Mouse (Mus musculus) cerebellum, postnatal 36 days (tissue): ENCODE results near the gene Kpna7.
A peak's percentile ranks its signal among the peaks of the same experiment; 100 is the strongest.
"Not testable (repeated sequence)": the region's sequence is repeated elsewhere in the genome, so short reads cannot be mapped to it uniquely, and the experiment has no call there.

ENCODE experiments used
- DNase-seq, 2 experiments: peaks; one replicate each; pipeline ENCODE4 v3.0.0; 2021 to 2022; ENCODE audit warnings: mixed read lengths in 2 of 2

Gene Kpna7

GRCm38 (mm10) chr5:145101451-145101850 lies 17.6 kb upstream of the Kpna7 start:
- DNase-seq: not testable (repeated sequence)

- DNase-seq: no peak
Observed at GRCm38 (mm10) chr5:145100960-145101359, 17.1 kb upstream of the Kpna7 start.

DNA sequence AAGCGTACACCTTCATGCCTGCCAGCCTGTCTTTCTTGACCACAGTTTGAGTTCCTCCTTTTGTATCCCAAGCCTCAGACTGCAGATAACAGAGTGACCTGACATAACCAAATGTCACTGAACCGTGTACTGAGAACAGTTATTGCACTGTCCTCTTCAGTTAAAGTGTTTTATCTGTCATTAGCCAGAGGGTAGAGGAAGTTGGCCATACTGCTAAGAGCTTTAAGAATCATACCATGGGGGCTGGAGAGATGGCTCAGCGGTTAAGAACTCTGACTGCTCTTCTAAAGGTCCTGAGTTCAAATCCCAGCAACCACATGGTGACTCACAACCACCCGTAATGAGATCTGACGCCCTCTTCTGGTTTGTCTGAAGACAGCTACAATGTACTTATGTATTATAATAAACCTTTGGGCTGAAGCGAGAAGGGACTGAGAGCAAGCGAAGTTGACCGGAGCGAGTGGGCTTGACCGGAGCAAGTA lies 14.6 kb upstream of the Kpna7 start:
- no peak for DNase-seq

DNA sequence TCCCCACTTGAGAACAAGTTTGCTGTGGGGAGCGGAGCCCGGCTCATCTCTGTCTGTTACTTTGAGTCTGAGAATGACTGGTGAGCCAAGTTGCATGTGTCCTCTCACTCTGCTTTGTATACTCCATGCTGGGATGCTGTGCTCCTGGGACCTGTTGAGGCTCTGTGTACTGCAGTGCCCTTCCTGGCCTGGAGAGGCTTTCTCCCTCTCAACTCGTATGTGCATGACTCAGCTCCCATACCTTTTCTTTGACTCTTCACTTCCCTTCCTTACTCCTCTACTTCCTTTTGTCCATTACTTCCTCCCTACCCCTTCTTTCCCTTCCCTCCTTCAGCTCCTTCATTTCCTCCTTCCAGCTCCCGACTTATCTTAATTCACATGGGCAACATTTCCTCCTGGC lies 12.4 kb upstream of the Kpna7 start:
- DNase-seq: no peak

DNA sequence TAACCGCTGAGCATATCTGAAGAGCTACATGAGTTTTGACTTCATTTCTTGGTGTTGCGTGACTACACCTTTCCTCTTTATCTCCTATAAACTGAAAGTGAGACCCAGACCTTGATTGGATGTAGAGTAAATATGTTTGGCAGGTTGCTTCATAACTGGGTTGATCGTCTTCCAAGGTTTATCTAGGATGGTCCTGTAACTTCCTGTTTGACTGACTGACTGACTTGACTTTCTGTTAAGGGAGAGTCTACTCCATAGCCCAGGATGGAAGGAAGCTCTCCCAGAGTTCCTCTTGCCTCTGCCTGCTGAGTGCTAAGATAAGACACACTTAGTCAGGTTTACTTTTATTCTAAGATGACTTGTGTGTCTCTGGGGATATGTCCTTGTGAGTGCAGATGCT lies 6.0 kb upstream of the Kpna7 start:
- DNase-seq: no peak

- DNase-seq: no peak
Observed at GRCm38 (mm10) chr5:145088186-145088585, 4.4 kb upstream of the Kpna7 start.

DNA sequence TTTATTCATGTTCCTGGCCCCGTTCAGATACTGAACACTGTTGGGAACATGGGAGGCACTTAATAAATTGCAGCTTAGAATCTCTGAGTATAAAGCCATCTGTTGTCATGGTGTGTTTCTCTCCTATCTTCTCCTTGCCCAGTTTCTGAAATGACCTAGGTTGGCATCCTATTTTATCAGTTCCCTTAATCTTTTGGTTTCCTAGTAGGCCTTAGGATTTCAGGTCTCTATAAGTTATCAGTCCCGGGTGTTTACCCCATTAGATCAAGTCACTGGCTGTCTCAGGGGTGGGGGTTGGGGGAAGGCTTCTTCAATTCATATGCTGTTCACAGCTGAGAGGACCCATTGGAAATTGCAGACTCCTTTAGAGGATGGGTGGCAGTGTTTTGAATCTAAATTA lies 992 bp upstream of the Kpna7 start:
- no peak for DNase-seq

DNA sequence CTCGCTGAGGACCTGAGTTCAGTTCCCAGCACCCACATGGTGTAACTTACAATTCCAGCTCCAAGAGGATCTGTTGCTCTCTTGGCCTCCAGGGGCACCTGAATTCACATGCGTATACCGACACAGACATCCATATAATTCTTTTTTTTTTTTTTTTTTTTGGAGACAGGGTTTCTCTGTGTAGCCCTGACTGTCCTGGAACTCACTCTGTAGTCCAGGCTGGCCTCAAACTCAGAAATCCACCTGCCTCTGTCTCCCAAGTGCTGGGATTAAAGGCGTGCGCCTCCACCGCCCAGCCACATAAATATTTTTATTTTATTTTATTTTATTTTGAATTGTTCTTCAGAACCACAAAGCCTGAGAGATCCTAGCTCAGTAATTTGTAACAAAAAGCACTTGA lies 629 bp downstream of the Kpna7 start:
- DNase-seq: not testable (repeated sequence)

DNA sequence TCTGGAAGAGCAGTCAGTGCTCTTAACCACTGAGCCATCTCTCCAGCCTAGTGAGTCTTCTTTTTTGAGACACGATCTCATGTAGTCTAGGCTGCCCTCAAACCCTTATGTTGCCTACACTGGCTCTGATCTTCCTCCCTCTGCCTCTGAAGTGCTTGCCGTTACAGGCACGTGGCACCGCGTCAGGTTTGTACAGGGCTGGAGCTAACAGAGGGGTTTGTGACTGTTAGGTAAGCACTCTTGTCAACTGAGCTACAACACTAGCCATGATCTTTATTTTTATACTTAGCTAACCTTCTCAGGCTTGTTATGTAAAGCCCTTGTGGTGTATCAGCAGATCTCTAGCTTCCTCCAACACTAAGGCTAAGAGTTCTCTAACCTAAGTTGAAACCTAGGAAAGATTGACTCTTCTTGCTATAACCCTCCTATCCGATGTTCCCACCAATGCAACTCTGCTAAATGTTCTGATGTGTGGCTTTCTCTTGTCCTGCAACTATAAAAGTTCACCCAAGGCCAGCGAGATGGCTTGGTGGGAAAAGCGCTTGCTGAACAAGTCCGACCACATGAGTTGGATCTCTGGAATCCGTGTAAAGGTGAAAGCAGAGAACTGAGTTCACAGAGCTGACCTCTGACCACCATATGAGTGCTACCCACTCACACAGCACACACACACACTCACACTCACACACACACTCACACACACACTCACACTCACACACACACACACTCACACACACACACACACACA lies 1.8 kb downstream of the Kpna7 start:
- no peak for DNase-seq

DNA sequence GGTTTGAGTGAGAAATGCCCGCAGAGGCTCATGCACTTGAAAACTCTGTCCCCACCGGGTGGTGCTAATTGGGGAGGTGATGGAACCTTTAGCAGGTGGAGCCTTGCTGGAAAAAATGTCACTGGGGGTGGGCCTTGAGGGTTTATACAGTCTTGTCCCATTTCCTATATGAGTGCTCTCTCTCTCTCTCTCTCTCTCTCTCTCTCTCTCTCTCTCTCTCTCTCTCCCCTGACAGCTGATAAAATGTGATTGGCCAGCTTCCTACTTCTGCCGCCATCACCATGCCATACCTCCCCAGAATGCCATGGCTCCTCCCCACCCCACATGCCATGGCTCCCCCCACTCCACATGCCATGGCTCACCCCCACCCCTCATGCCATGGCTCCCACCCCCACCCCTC lies 8.7 kb downstream of the Kpna7 start:
- no peak for DNase-seq

GRCm38 (mm10) chr5:145071342-145071741 lies 12.5 kb downstream of the Kpna7 start:
- DNase-seq: no peak

DNA sequence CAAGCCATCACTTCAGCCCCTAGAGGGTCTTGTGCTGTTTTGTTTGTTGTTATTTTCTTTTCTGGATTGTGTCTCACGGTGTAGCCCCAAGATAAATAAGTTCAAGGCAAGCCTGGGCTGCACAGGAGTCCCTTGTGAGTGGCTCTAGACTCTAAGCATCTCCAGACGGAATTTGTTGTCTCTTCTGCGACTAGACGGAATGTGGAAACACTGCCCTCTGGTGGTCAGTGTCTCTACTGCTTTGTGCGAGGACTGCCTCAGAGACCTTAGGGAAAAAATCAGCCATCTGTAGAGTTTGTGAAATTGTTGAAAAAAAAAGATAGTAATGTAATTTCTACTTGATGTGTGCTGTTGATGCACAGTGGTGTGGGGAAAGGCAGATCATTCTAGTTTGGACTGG lies 14.1 kb downstream of the Kpna7 start:
- peak; percentile 65 to 75 for DNase-seq

DNA sequence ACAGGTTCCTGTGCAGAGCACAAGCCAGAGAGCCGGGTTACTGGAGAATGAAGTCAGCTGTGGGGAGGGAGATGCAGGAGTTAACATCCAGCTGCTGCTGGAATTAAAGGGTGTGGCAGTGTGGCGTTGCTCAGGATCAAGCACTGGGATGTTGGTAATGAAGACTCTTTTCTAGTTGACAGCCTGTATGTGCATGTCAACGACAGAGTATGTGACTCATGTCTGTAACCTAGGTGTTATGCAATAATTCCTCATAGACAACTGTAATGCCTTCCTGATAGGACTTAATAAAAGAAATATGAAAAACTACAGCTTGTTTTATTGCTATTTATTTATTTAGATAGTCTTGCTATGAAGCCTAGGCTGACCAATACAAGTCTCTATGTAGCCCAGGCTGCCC lies 15.0 kb downstream of the Kpna7 start:
- DNase-seq: no peak

DNA sequence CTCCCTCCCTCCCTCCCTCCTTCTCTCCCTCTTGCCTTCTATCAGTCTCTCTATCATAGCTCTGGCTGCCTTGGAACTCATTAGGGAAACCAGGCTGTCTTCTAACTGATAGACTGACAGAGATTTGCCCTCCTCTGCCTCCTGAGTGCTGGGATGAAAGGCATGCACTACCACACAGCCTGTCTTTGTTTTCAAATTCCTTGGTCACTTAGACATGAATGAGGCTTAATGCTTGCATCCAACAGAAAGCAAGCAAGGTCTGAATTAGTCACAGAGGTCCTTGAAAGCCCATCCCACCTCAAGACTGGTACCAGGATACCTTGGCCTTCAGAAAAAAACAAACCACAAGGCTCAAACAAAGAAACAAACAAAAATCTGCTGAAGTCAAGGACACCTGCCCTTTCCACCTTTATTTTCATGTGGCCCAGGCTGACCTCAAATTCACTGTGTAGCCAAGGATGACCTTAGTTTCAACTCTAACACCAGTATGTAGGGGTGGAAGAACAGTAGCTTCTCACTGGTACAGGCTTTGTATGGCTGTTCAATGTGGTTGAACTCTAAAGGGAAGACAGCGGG lies 19.0 kb downstream of the Kpna7 start:
- no peak for DNase-seq

- no peak for DNase-seq
Observed at GRCm38 (mm10) chr5:145059524-145059923, 24.3 kb downstream of the Kpna7 start.

- no peak for DNase-seq
Observed at GRCm38 (mm10) chr5:145058722-145059121, 25.1 kb downstream of the Kpna7 start.

DNA sequence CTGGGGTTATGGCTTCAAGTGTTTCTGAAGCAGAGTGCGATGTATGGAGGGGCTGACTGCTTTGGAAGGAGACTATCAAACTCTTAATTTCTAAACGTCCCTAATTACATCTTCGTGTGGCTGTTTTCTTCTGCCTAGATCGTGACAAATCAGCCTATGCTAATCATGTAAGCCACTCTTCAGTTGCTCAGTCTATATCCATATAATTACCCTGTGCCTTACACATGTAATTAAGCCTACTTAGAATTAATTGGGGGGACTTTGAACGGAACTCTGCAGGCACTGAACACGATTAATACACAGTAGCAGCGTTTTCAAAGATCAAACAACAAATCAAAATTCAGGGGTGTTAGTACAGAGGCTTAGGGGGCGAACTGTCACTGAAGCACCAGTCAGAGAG lies 25.9 kb downstream of the Kpna7 start:
- no peak for DNase-seq

- DNase-seq: not testable (repeated sequence)
Observed at GRCm38 (mm10) chr5:145054187-145054586, 29.6 kb downstream of the Kpna7 start.

- DNase-seq: not testable (repeated sequence)
Observed at GRCm38 (mm10) chr5:145042690-145043089, 41.1 kb downstream of the Kpna7 start, which contains the start of gene 1700018F24Rik. 1700018F24Rik (plus strand) TSS chr5:145042990.

DNA sequence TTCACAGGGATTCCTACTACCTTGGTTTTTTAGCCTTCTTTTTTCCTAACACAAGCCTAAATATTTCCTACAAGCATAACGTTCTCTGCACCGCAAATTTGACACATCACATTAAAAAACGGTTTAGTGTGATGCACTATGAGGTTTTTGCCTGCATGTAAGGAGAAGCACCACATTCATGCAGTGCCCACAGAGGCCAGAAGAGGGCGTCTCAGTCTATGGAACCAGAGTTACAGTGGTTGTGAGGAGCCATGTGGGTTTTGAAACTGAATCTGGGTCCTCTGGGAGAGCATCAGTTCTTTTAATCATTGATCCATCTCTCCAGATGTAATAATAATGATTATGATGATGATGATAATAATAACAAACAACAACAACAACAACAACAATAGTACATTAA lies 42.2 kb downstream of the Kpna7 start:
- no peak for DNase-seq

DNA sequence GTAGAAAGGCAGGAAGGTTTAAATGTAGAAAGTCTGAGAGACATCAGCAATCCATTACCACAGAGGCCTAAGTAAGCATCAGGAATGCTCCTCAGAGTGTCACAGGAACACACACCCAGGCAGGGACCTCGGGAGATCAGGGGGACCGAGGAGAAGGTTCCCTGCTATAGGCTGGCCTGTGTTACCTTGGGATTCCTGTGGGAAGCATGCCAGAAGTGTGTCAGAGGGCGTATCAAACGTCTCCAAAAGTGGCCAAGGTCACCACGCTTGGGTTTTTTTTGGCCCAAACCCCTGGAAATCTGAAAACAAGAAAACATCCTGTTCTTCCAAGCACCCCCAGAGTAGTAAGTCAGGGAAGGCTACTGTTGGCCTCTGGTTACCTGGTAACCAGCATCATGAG lies 51.4 kb downstream of the Kpna7 start, which contains the start of gene Gm4871:
TSS of gene Gm4871 (minus strand) at position 364 of the 400 bp plus-strand sequence.
- DNase-seq: not testable (repeated sequence)

DNA sequence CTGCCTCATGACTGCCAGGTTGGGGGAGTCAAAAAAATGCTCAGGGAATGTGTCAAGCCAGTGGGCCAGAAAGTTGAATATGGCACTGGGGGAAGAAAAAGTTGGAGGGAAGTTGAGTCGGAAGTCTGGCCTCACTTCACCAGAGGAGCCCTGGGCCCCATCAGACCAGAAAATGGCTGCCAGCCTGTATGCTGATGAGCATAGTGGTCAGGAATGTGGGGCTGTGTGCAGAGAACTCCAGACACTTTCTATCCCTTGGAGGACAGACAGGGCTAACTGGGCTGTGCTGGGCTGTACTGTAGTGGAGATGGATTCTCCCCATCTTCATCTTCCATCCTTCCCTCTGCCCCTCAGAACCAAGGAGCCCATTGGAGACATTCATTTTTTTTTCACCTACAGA lies 53.4 kb downstream of the Kpna7 start:
- DNase-seq: not testable (repeated sequence)

- not testable (repeated sequence) for DNase-seq
Observed at GRCm38 (mm10) chr5:145020712-145021111, 63.1 kb downstream of the Kpna7 start.

- not testable (repeated sequence) for DNase-seq
Observed at GRCm38 (mm10) chr5:145020254-145020653, 63.6 kb downstream of the Kpna7 start.
